Mouse (Mus musculus) myocyte (in vitro differentiated cells): ENCODE measurements around the gene Ptpro.

Source experiments
- CEBPB ChIP-seq: IDR thresholded peaks from 2 replicates; pipeline ENCODE4 v1.6.1; 2011; ENCODE audit warnings: mild to moderate bottlenecking, moderate library complexity; ENCODE audit not compliant: poor library complexity, insufficient read depth, severe bottlenecking
- TCF12 ChIP-seq: IDR thresholded peaks from one replicate; pipeline ENCODE4 v1.6.1; 2011; ENCODE audit warnings: mild to moderate bottlenecking, control low read depth; ENCODE audit not compliant: poor library complexity, insufficient read depth, severe bottlenecking

- TF ChIP-seq CEBPB (peak; percentile 94), TCF12 (no peak)
These were observed 213.1 kb downstream of the Ptpro start for GRCm38 (mm10) chr6:137465253-137465652.
